Mouse (Mus musculus): Measurements from ENCODE around the gene Flywch1.

- TF ChIP-seq POLR2A (IDR thresholded peaks at IDR 0.05; ENCODE audit: insufficient read length, low read depth) (no peak), MYOG (IDR thresholded peaks at IDR 0.05; ENCODE audit: control insufficient read depth in 1 of 3, insufficient read depth in 1 of 3, insufficient read length in 2 of 3, low read depth in 2 of 3) (no peak), MAX (IDR thresholded peaks at IDR 0.05; ENCODE audit: low read depth) (no peak), E2F4 (IDR thresholded peaks at IDR 0.05; ENCODE audit: insufficient read depth) (no peak), MYOD1 (IDR thresholded peaks at IDR 0.05; ENCODE audit: control insufficient read depth in 1 of 3, insufficient read length in 2 of 3, low read depth in 2 of 3) (no peak), TCF12 (IDR thresholded peaks at IDR 0.05; ENCODE audit: insufficient read depth, poor library complexity, severe bottlenecking) (no peak)
Observed at GRCm38 (mm10) chr17:23734341-23734740, 37.1 kb downstream of the Flywch1 start.
